Mouse (Mus musculus) right cerebral cortex, postnatal 4 days (tissue): ENCODE measurements around the gene Dnajc5.
"Not testable (repeated sequence)": the region's sequence is repeated elsewhere in the genome, so short reads cannot be mapped to it uniquely, and the experiment has no call there.

ENCODE experiments used
- DNase-seq: peaks from one replicate; pipeline ENCODE4 v3.0.0-alpha.2; 2022

The Dnajc5 gene

GRCm38 (mm10) chr2:181520118-181520935, at the start of gene Dnajc5:
Gene Dnajc5, plus strand, starts transcription at chr2:181520485.
- DNase-seq, result peak; percentile 96

- DNase-seq, result no peak
Measured at GRCm38 (mm10) chr2:181471246-181471645, 49.0 kb upstream of the Dnajc5 start.

- no peak for DNase-seq
Measured at GRCm38 (mm10) chr2:181472256-181472827, 47.9 kb upstream of the Dnajc5 start.

- DNase-seq, result no peak
Measured at GRCm38 (mm10) chr2:181483120-181483519, 37.2 kb upstream of the Dnajc5 start.

- no peak for DNase-seq
Measured at GRCm38 (mm10) chr2:181483562-181484318, 36.5 kb upstream of the Dnajc5 start.

- DNase-seq, result no peak
Measured at GRCm38 (mm10) chr2:181484456-181485233, 35.6 kb upstream of the Dnajc5 start.

- no peak for DNase-seq
Measured at GRCm38 (mm10) chr2:181485741-181486140, 34.5 kb upstream of the Dnajc5 start.

- no peak for DNase-seq
Measured at GRCm38 (mm10) chr2:181487338-181488277, 32.7 kb upstream of the Dnajc5 start.

GRCm38 (mm10) chr2:181491432-181492205, 28.7 kb upstream of the Dnajc5 start:
- DNase-seq, result no peak

GRCm38 (mm10) chr2:181492206-181492605, 28.1 kb upstream of the Dnajc5 start:
- no peak for DNase-seq

- peak; percentile 9 for DNase-seq
Measured at GRCm38 (mm10) chr2:181493156-181493927, 26.9 kb upstream of the Dnajc5 start, which contains the start of gene Abhd16b. Gene Abhd16b, plus strand, starts transcription at chr2:181493206.

- no peak for DNase-seq
Measured at GRCm38 (mm10) chr2:181494266-181494945, 25.9 kb upstream of the Dnajc5 start.

- not testable (repeated sequence) for DNase-seq
Measured at GRCm38 (mm10) chr2:181495845-181496244, 24.4 kb upstream of the Dnajc5 start.

- DNase-seq, result peak; percentile 69
Measured at GRCm38 (mm10) chr2:181496281-181496680, 24.0 kb upstream of the Dnajc5 start.

- peak; percentile 88 for DNase-seq
Measured at GRCm38 (mm10) chr2:181496831-181497547, 23.3 kb upstream of the Dnajc5 start, which contains the start of gene Tpd52l2. Gene Tpd52l2, plus strand, starts transcription at chr2:181497142.

- DNase-seq, result peak; percentile 11
Measured at GRCm38 (mm10) chr2:181497548-181497875, 22.8 kb upstream of the Dnajc5 start.

- no peak for DNase-seq
Measured at GRCm38 (mm10) chr2:181498644-181499043, 21.6 kb upstream of the Dnajc5 start.

GRCm38 (mm10) chr2:181509191-181509590, 11.1 kb upstream of the Dnajc5 start:
- DNase-seq, result no peak

GRCm38 (mm10) chr2:181511231-181511630, 9.1 kb upstream of the Dnajc5 start:
- DNase-seq, result no peak
